Mouse (Mus musculus): ENCODE measurements at regions not wholly inside any gene's neighbourhood (a gene's known extent, or its start where the extent isn't known, plus 50 kb on each side); places are given as distances from the start of the nearest gene placed in this dataset.
"Not testable (repeated sequence)": the region's sequence is repeated elsewhere in the genome, so short reads cannot be mapped to it uniquely, and the experiment has no call there.

- not testable (repeated sequence) for TF ChIP-seq ZC3H11A (IDR thresholded peaks at IDR 0.05; ENCODE audit: borderline replicate concordance, low read depth, low read length); CHD2 (IDR thresholded peaks at IDR 0.05; ENCODE audit: low read depth, low read length); ZNF384 (IDR thresholded peaks at IDR 0.05; ENCODE audit: low read depth, low read length); HCFC1 (IDR thresholded peaks at IDR 0.05; ENCODE audit: borderline replicate concordance, insufficient read depth, low read length)
These were observed 1113.4 kb downstream of the Adam6a start for GRCm38 (mm10) chr12:114657134-114657533.

All from ES-E14 (cell line).